Mouse (Mus musculus): ENCODE results near the gene Zfp846.

DNA sequence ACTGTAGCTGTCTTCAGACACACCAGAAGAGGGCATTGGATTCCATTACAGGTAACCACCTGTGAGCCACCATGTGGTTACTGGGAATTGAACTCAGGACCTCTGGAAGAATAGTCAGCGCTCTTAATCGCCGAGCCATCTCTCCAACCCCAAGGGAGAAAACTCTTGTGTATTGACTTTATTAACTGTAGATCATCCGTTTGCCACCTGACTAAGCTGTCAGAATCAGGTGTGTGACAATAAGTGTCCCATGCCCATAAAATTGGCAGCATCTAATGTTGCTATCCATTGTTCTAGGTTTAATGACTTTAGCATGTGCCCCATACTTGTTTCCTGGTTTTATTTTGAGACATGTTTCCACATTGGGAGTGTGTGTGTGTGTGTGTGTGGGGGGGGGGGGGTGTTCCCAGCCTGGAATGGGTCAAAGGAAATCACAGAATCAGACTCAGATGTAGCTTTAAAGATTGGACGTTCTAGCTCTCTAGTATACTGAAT lies 29.3 kb upstream of the Zfp846 start:
- TF ChIP-seq POLR2A (IDR thresholded peaks at IDR 0.05; ENCODE audit: low read depth, low read length), result no peak
- TF ChIP-seq CTCF (conservative IDR thresholded peaks at IDR 0.05; ENCODE audit: insufficient read depth, insufficient read length, low read depth, low read length), result no peak

Measured in kidney, adult 2 months (tissue).